ENCODE assay signal across 23 mouse cellular contexts in the genomic region with DNA sequence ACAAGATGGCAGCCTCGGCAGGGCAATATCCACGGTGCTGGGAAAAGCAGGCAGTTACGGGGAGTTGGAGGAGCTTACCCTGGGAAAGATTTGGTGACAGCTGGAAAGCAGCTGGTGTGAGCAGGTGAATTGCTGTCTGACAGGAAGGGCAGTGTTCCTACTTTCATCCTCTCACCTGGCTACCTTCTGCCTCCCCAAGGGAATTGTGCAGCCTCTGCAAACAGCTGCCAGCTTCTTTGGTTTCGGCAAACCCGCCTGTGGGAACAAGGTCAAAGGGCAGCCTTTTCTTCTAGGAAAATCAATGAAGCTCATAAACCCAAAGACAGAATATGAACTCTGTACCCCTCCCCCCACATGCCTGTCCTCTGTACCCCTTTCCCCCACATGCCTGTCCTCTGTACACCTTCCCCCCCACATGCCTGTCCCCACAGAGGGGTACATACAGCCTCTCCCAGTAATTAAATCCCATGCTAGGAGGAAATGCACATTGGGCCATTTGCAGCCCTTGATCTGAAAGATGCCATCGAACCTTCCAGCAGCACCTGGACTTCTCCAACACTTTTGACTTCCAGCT.
A peak's percentile ranks its signal among the peaks of the same experiment; 100 is the strongest.
DNase-seq lines count a peak whose midpoint lies in the region; ATAC-seq and TF ChIP-seq lines count a peak whose summit lies in the region.
"Had no signal": no experiment of that assay in that cellular context is flagged by ENCODE, and none has a peak within 500 bp of the region (broad histone marks: within the 10 kb centered on the region; RNA-seq: fewer than 3 reads in every experiment).

No protein-coding gene starts in this region.

- DNase-seq in kidney, adult 18-20 months: peak; percentile 8
- DNase-seq in embryo, embryonic 10.5 days (ENCODE audit: low spot score): peak; percentile 15
- DNase-seq in embryo, embryonic 11 days: peak; percentile 32
- no peak for DNase-seq in cerebellum, postnatal 25 days
- DNase-seq: adrenal gland, adult 8-10 months; cerebellum, adult 18-20 months; cerebellum, postnatal 14 days; heart, postnatal 4 days; kidney, postnatal 14 days; lung, embryonic 14.5 days; thymus, postnatal 4 days had no signal

- H3K27ac ChIP-seq in kidney, embryonic 16.5 days (ENCODE audit: low read length): no peak overlapping the region
- H3K27ac ChIP-seq in intestine, postnatal 0 days (ENCODE audit: low read depth, low read length): no peak overlapping the region
- H3K27ac ChIP-seq: embryonic facial prominence, embryonic 12.5 days; forebrain, embryonic 13.5 days; heart, embryonic 10.5 days; layer of hippocampus, adult 2 months; limb, embryonic 13.5 days; liver, embryonic 14.5 days; stomach, embryonic 15.5 days had no signal

- H3K4me1 ChIP-seq in kidney, embryonic 16.5 days (ENCODE audit: insufficient read depth, low read length): no peaks in the 10 kb centered on the region
- H3K4me1 ChIP-seq in intestine, postnatal 0 days (replicated peaks; ENCODE audit: control insufficient read depth, insufficient read depth, low read length): 0 out of 2 replicates have a peak, but pooled peaks cover 6% of the 10 kb centered on the region
- H3K4me1 ChIP-seq: embryonic facial prominence, embryonic 12.5 days; forebrain, embryonic 13.5 days; heart, embryonic 10.5 days had no signal

- 56% methylated on average over 6 of the region's 6 CpGs for WGBS in kidney, embryonic 16.5 days
- 40% methylated on average over 6 of the region's 6 CpGs for WGBS in intestine, postnatal 0 days

- no peak overlapping the region for H3K9ac ChIP-seq in kidney, embryonic 16.5 days (replicated peaks; ENCODE audit: low read length)
- H3K9ac ChIP-seq in intestine, postnatal 0 days (ENCODE audit: low read depth, low read length): no peak overlapping the region
- H3K9ac ChIP-seq: embryonic facial prominence, embryonic 12.5 days; forebrain, embryonic 13.5 days; limb, embryonic 13.5 days; liver, embryonic 14.5 days; lung, embryonic 14.5 days; stomach, embryonic 15.5 days had no signal

- H3K4me2 ChIP-seq in kidney, embryonic 16.5 days (replicated peaks; ENCODE audit: low read depth, low read length): no peak overlapping the region
- H3K4me2 ChIP-seq in intestine, postnatal 0 days (replicated peaks; ENCODE audit: low read depth): no peak overlapping the region; the same call in 1 of the 2 replicates
- H3K4me2 ChIP-seq: embryonic facial prominence, embryonic 12.5 days; forebrain, embryonic 13.5 days; limb, embryonic 13.5 days; lung, embryonic 14.5 days; stomach, embryonic 15.5 days had no signal

- H3K36me3 ChIP-seq in kidney, embryonic 16.5 days (ENCODE audit: insufficient read depth, low read length): no peaks in the 10 kb centered on the region
- H3K36me3 ChIP-seq in intestine, postnatal 0 days (ENCODE audit: control insufficient read depth, insufficient read depth): no peaks in the 10 kb centered on the region
- H3K36me3 ChIP-seq: embryonic facial prominence, embryonic 12.5 days; heart, embryonic 10.5 days; limb, embryonic 13.5 days; stomach, embryonic 15.5 days had no signal

- no peaks in the 10 kb centered on the region for H3K27me3 ChIP-seq in kidney, embryonic 16.5 days (ENCODE audit: insufficient read depth, low read length)
- H3K27me3 ChIP-seq in intestine, postnatal 0 days (replicated peaks; ENCODE audit: control insufficient read depth, insufficient read depth, low read length): no peaks in the 10 kb centered on the region
- H3K27me3 ChIP-seq: embryonic facial prominence, embryonic 12.5 days; forebrain, embryonic 13.5 days; limb, embryonic 13.5 days; stomach, embryonic 15.5 days had no signal

- H3K4me3 ChIP-seq in kidney, embryonic 16.5 days (ENCODE audit: low read length): no peak overlapping the region
- H3K4me3 ChIP-seq in intestine, postnatal 0 days (ENCODE audit: low read depth, low read length): no peak overlapping the region
- H3K4me3 ChIP-seq: embryonic facial prominence, embryonic 12.5 days; erythroblast, embryonic 14.5 days; forebrain, embryonic 13.5 days; heart, embryonic 10.5 days; layer of hippocampus, adult 2 months; limb, embryonic 13.5 days; stomach, embryonic 15.5 days had no signal

- ATAC-seq in kidney, embryonic 16.5 days (ENCODE audit: low FRiP score, low TSS enrichment): no peak
- ATAC-seq in intestine, postnatal 0 days: peak; percentile 68
- ATAC-seq in erythroblast, adult 5-6 weeks (replicated peaks; ENCODE audit: low FRiP score, poor library complexity, severe bottlenecking): no peak
- ATAC-seq: activated CD4-positive, CD25-positive, alpha-beta regulatory T cell, adult 4 months; forebrain, embryonic 13.5 days had no signal

- no peaks in the 10 kb centered on the region for H3K9me3 ChIP-seq in kidney, embryonic 16.5 days (ENCODE audit: low read length)
- H3K9me3 ChIP-seq in intestine, postnatal 0 days (ENCODE audit: control insufficient read depth): no peaks in the 10 kb centered on the region
- H3K9me3 ChIP-seq: embryonic facial prominence, embryonic 12.5 days; forebrain, embryonic 13.5 days; heart, embryonic 10.5 days; limb, embryonic 13.5 days; stomach, embryonic 15.5 days had no signal

- no peak for TF ChIP-seq CTCF in intestine, postnatal 0 days (IDR thresholded peaks at IDR 0.05; ENCODE audit: low read depth)

Comparison
In these comparisons a context has a peak if more than half of its experiments do, and no peak if none do; other contexts are left out.
1. DNase-seq: peak in kidney, adult 18-20 months (single experiment), embryo, embryonic 10.5 days (single experiment) and embryo, embryonic 11 days (single experiment); none in cerebellum, postnatal 25 days (0 of 2).